ENCODE assay signal across 20 mouse cellular contexts in the genomic region with DNA sequence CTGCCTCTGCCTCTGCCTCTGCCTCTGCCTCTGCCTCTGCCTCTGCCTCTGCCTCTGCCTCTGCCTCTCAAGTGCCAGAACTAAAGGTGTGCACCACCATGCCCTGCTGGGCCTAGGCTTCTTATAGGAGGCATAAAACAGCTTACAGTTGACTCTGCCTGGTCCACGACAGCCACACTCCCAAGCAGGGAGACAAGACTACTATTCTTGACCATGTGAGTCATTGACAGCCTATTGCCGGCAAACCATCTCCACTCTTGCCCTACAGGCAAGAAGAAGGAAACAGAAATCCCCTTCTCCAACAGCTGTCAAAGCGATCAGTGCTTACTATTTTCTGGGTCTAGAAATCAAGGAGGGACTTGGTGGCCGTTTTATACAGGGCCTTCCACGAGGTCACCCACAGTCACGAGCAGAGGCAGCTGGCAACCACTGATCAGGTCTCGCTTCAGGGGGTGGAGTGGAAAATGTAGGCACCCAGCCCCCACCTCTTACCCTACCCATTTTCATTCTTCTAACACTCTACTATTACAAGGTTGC.
"Had no signal": no experiment of that assay in that cellular context is flagged by ENCODE, and none has a peak within 500 bp of the region (broad histone marks: within the 10 kb centered on the region; RNA-seq: fewer than 3 reads in every experiment).

No protein-coding gene starts in this region.

- DNase-seq: liver, postnatal 0 days; lung, adult 2 months; lung, postnatal 14 days; lung, postnatal 36 days; retina, postnatal 1 day; right cerebral cortex, adult 18-20 months; right cerebral cortex, postnatal 25 days; right cerebral cortex, postnatal 4 days; spleen, adult 18-20 months; thymus, adult 18-20 months; thymus, postnatal 14 days; thymus, postnatal 36 days had no signal

- H3K4me2 ChIP-seq: liver, embryonic 15.5 days; lung, embryonic 15.5 days; midbrain, embryonic 11.5 days; midbrain, embryonic 13.5 days; midbrain, embryonic 15.5 days; neural tube, embryonic 12.5 days had no signal

- ATAC-seq: liver, postnatal 0 days; lung, postnatal 0 days; midbrain, embryonic 13.5 days; midbrain, embryonic 15.5 days had no signal

- H3K27me3 ChIP-seq: liver, embryonic 15.5 days; lung, embryonic 15.5 days; midbrain, embryonic 13.5 days; midbrain, embryonic 15.5 days; neural tube, embryonic 12.5 days had no signal

- H3K36me3 ChIP-seq: liver, embryonic 15.5 days; lung, embryonic 15.5 days; midbrain, embryonic 13.5 days; midbrain, embryonic 15.5 days; neural tube, embryonic 12.5 days had no signal

- H3K4me3 ChIP-seq: liver, embryonic 15.5 days; lung, embryonic 15.5 days; megakaryocyte, embryonic 14.5 days; midbrain, embryonic 13.5 days; midbrain, embryonic 15.5 days; neural tube, embryonic 12.5 days had no signal
